Mouse (Mus musculus) heart, embryonic 13.5 days (tissue): ENCODE measurements around the gene Il2. TPM values are rescaled to one million over a fixed set of nuclear protein-coding genes. Genes with fewer than 3 reads are reported as not detected.

Experiments used
- ATAC-seq: fragments of 200-750 bp; cut with Nextera tagmentation; 2 replicates; pipeline ENCODE4 v1.8.0; 2017; ENCODE audit warnings: moderate TSS enrichment; ENCODE audit not compliant: insufficient number of reproducible peaks, low FRiP score, low TSS enrichment; ENCODE audit errors: extremely low read depth
- H3K27ac ChIP-seq: fragments of 300-500 bp; sonication (generic); replicated peaks from 2 replicates; pipeline ENCODE4 v1.5.1; 2015; ENCODE audit warnings: moderate library complexity, mild to moderate bottlenecking, inconsistent platforms
- H3K27me3 ChIP-seq: fragments of 300-500 bp; sonication (generic); replicated peaks from 2 replicates; pipeline ENCODE4 v1.6.1; 2015; ENCODE audit warnings: mild to moderate bottlenecking, inconsistent platforms
- H3K36me3 ChIP-seq: fragments of 300-500 bp; sonication (generic); 2 replicates; pipeline ENCODE4 v1.6.1; 2015; ENCODE audit warnings: mild to moderate bottlenecking, inconsistent platforms
- H3K4me1 ChIP-seq: fragments of 300-500 bp; sonication (generic); 2 replicates; pipeline ENCODE4 v1.6.1; 2015; ENCODE audit warnings: inconsistent platforms
- H3K4me2 ChIP-seq: fragments of 300-500 bp; sonication (generic); 2 replicates; pipeline ENCODE4 v1.6.1; 2015; ENCODE audit warnings: inconsistent platforms, mild to moderate bottlenecking, moderate library complexity
- H3K4me3 ChIP-seq: fragments of 300-500 bp; sonication (generic); 2 replicates; pipeline ENCODE4 v1.5.1; 2015; ENCODE audit warnings: moderate library complexity, mild to moderate bottlenecking, inconsistent platforms
- H3K9ac ChIP-seq: fragments of 300-500 bp; sonication (generic); 2 replicates; pipeline ENCODE4 v1.6.1; 2015; ENCODE audit warnings: inconsistent platforms, mild to moderate bottlenecking, moderate library complexity
- H3K9me3 ChIP-seq: fragments of 300-500 bp; sonication (generic); 2 replicates; pipeline ENCODE4 v1.6.1; 2016; ENCODE audit warnings: inconsistent platforms
- WGBS: fragments of 180-500 bp; shearing (Covaris S2); methylation state at CpG from one replicate; pipeline ENCODE4 v1.1.7; 2015; ENCODE audit warnings: mixed read lengths; 5-methylcytosine and 5-hydroxymethylcytosine counted together
- polyA plus RNA-seq: library from polyadenylated mRNA; unstranded; fragments of >200 nt; fragmentation: Nextera tagmentation; extraction: Ambion mirVana; gene quantifications from 2 replicates; pipeline ENCODE4 v1.2.1, GENCODE M21; 2015

The Il2 gene
- polyA plus RNA-seq, 1 experiment from 2014 or later, result 0.27 TPM

GRCm38 (mm10) chr3:37146406-37146805 is 20.6 kb upstream of the Il2 start:
- 18% methylated on average over 8 of the region's 8 CpGs for WGBS
- peak overlapping the region; percentile 56 for H3K4me2 ChIP-seq
- peak; percentile 74; the same call in 1 of the 2 replicates for ATAC-seq

GRCm38 (mm10) chr3:37144979-37145378 is 19.2 kb upstream of the Il2 start:
- H3K9ac ChIP-seq, result no peak overlapping the region
- ATAC-seq, result no peak
- no peaks in the 10 kb centered on the region for H3K9me3 ChIP-seq
- H3K4me3 ChIP-seq, result no peak overlapping the region
- 31% methylated on average over 1 of the region's 1 CpGs for WGBS
- peaks cover 28% of the 10 kb centered on the region for H3K4me1 ChIP-seq
- no peaks in the 10 kb centered on the region for H3K36me3 ChIP-seq
- H3K27me3 ChIP-seq, result no peaks in the 10 kb centered on the region
- no peak overlapping the region for H3K27ac ChIP-seq
- H3K4me2 ChIP-seq, result no peak overlapping the region

More at GRCm38 (mm10) chr3:37146406-37146805, 20.6 kb upstream of the Il2 start:
- Histone ChIP-seq H3K9ac (peak overlapping the region; percentile 19; the same call in 1 of the 2 replicates), H3K27me3 (no peaks in the 10 kb centered on the region), H3K9me3 (no peaks in the 10 kb centered on the region), H3K27ac (peak overlapping the region; percentile 50), H3K36me3 (no peaks in the 10 kb centered on the region), H3K4me3 (peak overlapping the region; percentile 16), H3K4me1 (peaks cover 28% of the 10 kb centered on the region)

- no peak overlapping the region for H3K27ac ChIP-seq
- no peaks in the 10 kb centered on the region for H3K27me3 ChIP-seq
- 70% methylated on average over 2 of the region's 2 CpGs for WGBS
- H3K9me3 ChIP-seq, result no peaks in the 10 kb centered on the region
- no peaks in the 10 kb centered on the region for H3K36me3 ChIP-seq
- H3K4me3 ChIP-seq, result no peak overlapping the region
- H3K9ac ChIP-seq, result no peak overlapping the region
- H3K4me1 ChIP-seq, result peaks cover 19% of the 10 kb centered on the region
- no peak overlapping the region for H3K4me2 ChIP-seq
- ATAC-seq, result no peak
These were observed 16.1 kb upstream of the Il2 start for GRCm38 (mm10) chr3:37141827-37142226.

GRCm38 (mm10) chr3:37140168-37140906 is 14.6 kb upstream of the Il2 start:
- 83% methylated on average over 6 of the region's 6 CpGs for WGBS

GRCm38 (mm10) chr3:37139192-37139591 is 13.4 kb upstream of the Il2 start:
- ATAC-seq, result no peak
- Histone ChIP-seq H3K27me3 (no peaks in the 10 kb centered on the region), H3K36me3 (no peaks in the 10 kb centered on the region), H3K9me3 (no peaks in the 10 kb centered on the region), H3K4me2 (no peak overlapping the region), H3K27ac (no peak overlapping the region), H3K9ac (no peak overlapping the region), H3K4me3 (no peak overlapping the region), H3K4me1 (no peaks in the 10 kb centered on the region)
- 65% methylated on average over 3 of the region's 3 CpGs for WGBS

More at GRCm38 (mm10) chr3:37140168-37140906, 14.6 kb upstream of the Il2 start:
- Histone ChIP-seq H3K4me3 (no peak overlapping the region), H3K27me3 (no peaks in the 10 kb centered on the region), H3K9me3 (no peaks in the 10 kb centered on the region), H3K4me2 (no peak overlapping the region), H3K4me1 (peaks cover 5% of the 10 kb centered on the region; the same call in 1 of the 2 replicates), H3K9ac (no peak overlapping the region), H3K27ac (no peak overlapping the region), H3K36me3 (no peaks in the 10 kb centered on the region)
- no peak for ATAC-seq

- Histone ChIP-seq H3K4me3 (no peak overlapping the region), H3K27me3 (no peaks in the 10 kb centered on the region), H3K4me1 (no peaks in the 10 kb centered on the region), H3K9ac (no peak overlapping the region), H3K4me2 (no peak overlapping the region), H3K36me3 (no peaks in the 10 kb centered on the region), H3K9me3 (no peaks in the 10 kb centered on the region), H3K27ac (no peak overlapping the region)
- WGBS, result 36% methylated on average over 4 of the region's 4 CpGs
- no peak for ATAC-seq
These were observed 11.5 kb upstream of the Il2 start for GRCm38 (mm10) chr3:37137231-37137630.

GRCm38 (mm10) chr3:37129063-37129462 is 3.3 kb upstream of the Il2 start:
- H3K9me3 ChIP-seq, result no peaks in the 10 kb centered on the region
- H3K4me1 ChIP-seq, result 0 out of 2 replicates have a peak, but pooled peaks cover 14% of the 10 kb centered on the region
- ATAC-seq, result no peak
- no peak overlapping the region for H3K4me3 ChIP-seq
- no peak overlapping the region for H3K4me2 ChIP-seq
- H3K27ac ChIP-seq, result no peak overlapping the region
- no peak overlapping the region for H3K9ac ChIP-seq
- 42% methylated on average over 2 of the region's 2 CpGs for WGBS
- no peaks in the 10 kb centered on the region for H3K27me3 ChIP-seq
- no peaks in the 10 kb centered on the region for H3K36me3 ChIP-seq

- no peaks in the 10 kb centered on the region for H3K27me3 ChIP-seq
- no peak overlapping the region for H3K9ac ChIP-seq
- H3K4me3 ChIP-seq, result no peak overlapping the region
- ATAC-seq, result no peak
- H3K9me3 ChIP-seq, result no peaks in the 10 kb centered on the region
- 0 out of 2 replicates have a peak, but pooled peaks cover 14% of the 10 kb centered on the region for H3K4me1 ChIP-seq
- no peak overlapping the region for H3K27ac ChIP-seq
- no peaks in the 10 kb centered on the region for H3K36me3 ChIP-seq
- WGBS, result 46% methylated on average over 4 of the region's 4 CpGs
- H3K4me2 ChIP-seq, result no peak overlapping the region
These were observed 2.5 kb upstream of the Il2 start for GRCm38 (mm10) chr3:37128269-37128668.

GRCm38 (mm10) chr3:37126162-37126561 is 403 bp upstream of the Il2 start:
- no peak overlapping the region for H3K27ac ChIP-seq
- no peaks in the 10 kb centered on the region for H3K9me3 ChIP-seq
- H3K4me2 ChIP-seq, result no peak overlapping the region
- H3K4me1 ChIP-seq, result 0 out of 2 replicates have a peak, but pooled peaks cover 14% of the 10 kb centered on the region
- WGBS, result 63% methylated on average over 4 of the region's 4 CpGs
- no peaks in the 10 kb centered on the region for H3K36me3 ChIP-seq
- H3K9ac ChIP-seq, result no peak overlapping the region
- ATAC-seq, result no peak
- no peaks in the 10 kb centered on the region for H3K27me3 ChIP-seq
- H3K4me3 ChIP-seq, result no peak overlapping the region

- H3K27ac ChIP-seq, result no peak overlapping the region
- ATAC-seq, result no peak
- no peak overlapping the region for H3K4me2 ChIP-seq
- H3K9me3 ChIP-seq, result no peaks in the 10 kb centered on the region
- no peak overlapping the region for H3K9ac ChIP-seq
- H3K27me3 ChIP-seq, result no peaks in the 10 kb centered on the region
- H3K4me1 ChIP-seq, result no peaks in the 10 kb centered on the region
- H3K4me3 ChIP-seq, result no peak overlapping the region
- no peaks in the 10 kb centered on the region for H3K36me3 ChIP-seq
These were observed 35.0 kb downstream of the Il2 start for GRCm38 (mm10) chr3:37090721-37091120.

GRCm38 (mm10) chr3:37084860-37085259 is 40.9 kb downstream of the Il2 start:
- H3K36me3 ChIP-seq, result no peaks in the 10 kb centered on the region
- H3K27ac ChIP-seq, result no peak overlapping the region
- H3K9me3 ChIP-seq, result no peaks in the 10 kb centered on the region
- no peak overlapping the region for H3K9ac ChIP-seq
- 63% methylated on average over 4 of the region's 4 CpGs for WGBS
- H3K4me1 ChIP-seq, result no peaks in the 10 kb centered on the region
- no peak overlapping the region for H3K4me2 ChIP-seq
- no peaks in the 10 kb centered on the region for H3K27me3 ChIP-seq
- no peak for ATAC-seq
- no peak overlapping the region for H3K4me3 ChIP-seq

GRCm38 (mm10) chr3:37073211-37073610 is 52.5 kb downstream of the Il2 start:
- no peak overlapping the region for H3K4me2 ChIP-seq
- ATAC-seq, result no peak
- H3K9me3 ChIP-seq, result peaks cover 12% of the 10 kb centered on the region
- no peaks in the 10 kb centered on the region for H3K36me3 ChIP-seq
- H3K27me3 ChIP-seq, result no peaks in the 10 kb centered on the region
- H3K27ac ChIP-seq, result no peak overlapping the region
- no peak overlapping the region for H3K9ac ChIP-seq
- H3K4me3 ChIP-seq, result no peak overlapping the region
- no peaks in the 10 kb centered on the region for H3K4me1 ChIP-seq
